Mouse (Mus musculus) bone marrow macrophage, adult 2 months (primary cell): Measurements from ENCODE around the gene Tirap.

Source experiments
- CTCF ChIP-seq: IDR thresholded peaks from 2 replicates; pipeline ENCODE4 v1.5.1; 2012; ENCODE audit warnings: low read depth, mild to moderate bottlenecking, low read length, moderate library complexity
- POLR2A ChIP-seq: IDR thresholded peaks from 2 replicates; pipeline ENCODE4 v1.6.1; 2012; ENCODE audit warnings: mild to moderate bottlenecking, low read depth, low read length, borderline replicate concordance

DNA sequence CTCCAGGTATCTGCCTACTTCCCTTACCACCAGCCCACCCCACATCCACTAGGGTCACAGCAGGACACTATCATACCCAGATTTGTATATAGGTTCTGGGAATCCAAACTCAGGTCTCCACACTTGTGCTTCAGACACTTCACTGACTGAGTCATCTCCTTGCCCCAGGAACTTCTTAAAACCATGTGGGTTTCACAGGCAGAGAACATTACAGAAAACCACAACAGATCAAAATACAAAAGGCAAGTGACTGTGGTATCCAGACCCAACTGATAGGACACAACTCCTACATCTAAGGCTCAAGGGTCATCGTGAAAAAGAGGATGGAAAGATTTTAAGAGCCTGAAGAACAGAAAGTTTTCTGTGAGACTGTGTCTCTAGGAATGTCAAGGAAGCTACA is 26.8 kb downstream of the Tirap start:
- no peak for TF ChIP-seq POLR2A
- no peak for TF ChIP-seq CTCF
